Mouse (Mus musculus) CH12.LX (cell line): ENCODE results near the gene Gm20517.

Source experiments
- BHLHE40 ChIP-seq: IDR thresholded peaks from 2 replicates; pipeline ENCODE4 v1.6.1; 2011; ENCODE audit warnings: mild to moderate bottlenecking, low read depth, low read length, improper control_type of control experiment
- CTCF ChIP-seq, 2 experiments: IDR thresholded peaks in 1 of 2; conservative IDR thresholded peaks in 1 of 2; 2 replicates each; pipeline ENCODE4 v1.5.1; 2011 to 2012; ENCODE audit warnings: low read depth in 2 of 2, low read length in 2 of 2, improper control_type of control experiment in 1 of 2, inconsistent platforms in 1 of 2, mild to moderate bottlenecking in 1 of 2, moderate library complexity in 1 of 2
- E2F4 ChIP-seq: IDR thresholded peaks from 2 replicates; pipeline ENCODE4 v1.6.1; 2011; ENCODE audit warnings: low read depth, low read length, improper control_type of control experiment; ENCODE audit not compliant: insufficient replicate concordance
- ETS1 ChIP-seq: conservative IDR thresholded peaks from 2 replicates; pipeline ENCODE4 v1.6.1; 2012; ENCODE audit warnings: low read depth, mild to moderate bottlenecking, inconsistent platforms, low read length, improper control_type of control experiment, moderate library complexity
- HCFC1 ChIP-seq: IDR thresholded peaks from 2 replicates; pipeline ENCODE4 v1.6.1; 2012; ENCODE audit warnings: low read depth, mild to moderate bottlenecking, inconsistent platforms, low read length, improper control_type of control experiment
- MEF2A ChIP-seq: IDR thresholded peaks from 2 replicates; pipeline ENCODE4 v1.6.1; 2014; ENCODE audit warnings: low read depth, mild to moderate bottlenecking, inconsistent platforms, low read length, improper control_type of control experiment, borderline replicate concordance
- MYC ChIP-seq: IDR thresholded peaks from 2 replicates; pipeline ENCODE4 v1.6.1; 2011; ENCODE audit warnings: low read depth, mild to moderate bottlenecking, improper control_type of control experiment, low read length
- NELFE ChIP-seq: IDR thresholded peaks from 2 replicates; pipeline ENCODE4 v1.6.1; 2011; ENCODE audit warnings: low read depth, low read length, improper control_type of control experiment
- POLR2A ChIP-seq: IDR thresholded peaks from 2 replicates; pipeline ENCODE4 v1.6.1; 2011; ENCODE audit warnings: low read depth, mild to moderate bottlenecking, improper control_type of control experiment, low read length
- SIN3A ChIP-seq: IDR thresholded peaks from 2 replicates; pipeline ENCODE4 v1.6.1; 2012; ENCODE audit warnings: low read length, improper control_type of control experiment, inconsistent platforms
- TBP ChIP-seq: conservative IDR thresholded peaks from 2 replicates; pipeline ENCODE4 v1.6.1; 2011; ENCODE audit warnings: low read depth, low read length, improper control_type of control experiment
- UBTF ChIP-seq: IDR thresholded peaks from 2 replicates; pipeline ENCODE4 v1.6.1; 2012; ENCODE audit warnings: low read depth, mild to moderate bottlenecking, inconsistent platforms, low read length, improper control_type of control experiment, moderate library complexity
- ZNF384 ChIP-seq: IDR thresholded peaks from 2 replicates; pipeline ENCODE4 v1.6.1; 2012; ENCODE audit warnings: low read depth, low read length, improper control_type of control experiment, inconsistent platforms

- TF ChIP-seq NELFE (no peak), BHLHE40 (no peak), E2F4 (no peak), POLR2A (no peak), ETS1 (no peak), CTCF (conservative IDR thresholded peaks at IDR 0.05 in 1 of 2, IDR thresholded peaks at IDR 0.05 in 1 of 2; ENCODE audit: low read depth in 2 of 2, low read length in 2 of 2) (no peak), UBTF (no peak), SIN3A (no peak), ZNF384 (no peak), TBP (no peak), MEF2A (no peak), HCFC1 (no peak), MYC (no peak)
These were observed 98.6 kb downstream of the Gm20517 start for GRCm38 (mm10) chr17:47710036-47710435.
